Comparison of ENCODE assay signal across 22 mouse cellular contexts in the genomic region with DNA sequence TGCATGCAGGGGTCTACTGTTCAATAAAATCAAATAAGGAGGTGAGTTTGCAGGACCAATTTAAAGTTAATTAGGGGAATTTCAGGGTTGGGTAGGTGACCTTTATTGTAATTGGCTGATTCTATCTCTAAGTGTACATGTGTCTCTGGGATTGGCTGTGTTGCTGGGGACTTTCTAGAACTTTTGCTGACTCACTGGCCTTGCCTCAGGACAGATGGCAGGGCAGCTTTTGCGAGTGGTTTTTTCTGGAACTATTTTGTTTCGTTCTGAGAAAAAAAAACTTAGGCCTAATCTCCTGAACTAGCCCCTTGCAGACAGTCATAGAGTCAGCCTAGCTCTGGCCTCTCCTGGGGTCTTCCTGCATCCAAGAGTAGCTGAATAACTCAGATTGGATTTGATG.
DNase-seq lines count a peak whose midpoint lies in the region; ATAC-seq and TF ChIP-seq lines count a peak whose summit lies in the region.
"Had no signal": no experiment of that assay in that cellular context is flagged by ENCODE, and none has a peak within 500 bp of the region (broad histone marks: within the 10 kb centered on the region; RNA-seq: fewer than 3 reads in every experiment).

No protein-coding gene starts in this region.

- in situ Hi-C loops in CH12.LX (cut with MboI; ENCODE audit: low pct_ligation_motif_present, low pct_unique_long_range_greater_than_20kb, low sequenced_read_pairs): no loop called here

- no peaks in the 10 kb centered on the region for H3K27me3 ChIP-seq in CH12.LX (replicated peaks)
- H3K27me3 ChIP-seq: embryonic facial prominence, embryonic 13.5 days; embryonic facial prominence, embryonic 15.5 days; forebrain, embryonic 12.5 days had no signal

- peak; percentile 78 for DNase-seq in 3T3-L1 (ENCODE audit: low read depth, low spot score)
- peak; percentile 39 for DNase-seq in CH12.LX (ENCODE audit: extremely low read depth)
- DNase-seq in Muller cell, postnatal 12 days (ENCODE audit: inconsistent ontology term): peak; percentile 2
- no peak for DNase-seq in adrenal gland, adult 2 months
- DNase-seq in adrenal gland, adult (ENCODE audit: inconsistent age in 2 of 2, low spot score in 1 of 2): no peak
- DNase-seq: adrenal gland, adult 8-10 months; adrenal gland, postnatal 14 days; adrenal gland, postnatal 36 days; B cell, adult 2 months; cerebellum, adult 11-12 months; cerebellum, adult 2 months; cerebellum, adult 9-10 months; embryo, embryonic 11 days had no signal

- TF ChIP-seq POLR2A in CH12.LX (IDR thresholded peaks at IDR 0.05; ENCODE audit: low read depth, low read length): no peak

- no peak overlapping the region for H3K4me2 ChIP-seq in CH12.LX (ENCODE audit: insufficient read depth, low read depth, poor library complexity, severe bottlenecking)
- H3K4me2 ChIP-seq: embryonic facial prominence, embryonic 13.5 days; embryonic facial prominence, embryonic 15.5 days; forebrain, embryonic 12.5 days had no signal

- peaks cover 0 to 12% of the 10 kb centered on the region in 2 experiments; a peak in 1 of 4 replicates for H3K4me1 ChIP-seq in CH12.LX (ENCODE audit: control insufficient read depth in 1 of 2, insufficient read depth in 2 of 2)
- H3K4me1 ChIP-seq: embryonic facial prominence, embryonic 13.5 days; embryonic facial prominence, embryonic 15.5 days; forebrain, embryonic 10.5 days; forebrain, embryonic 12.5 days had no signal

- no peaks in the 10 kb centered on the region for H3K36me3 ChIP-seq in CH12.LX (replicated peaks in 1 of 2; ENCODE audit: control insufficient read depth in 1 of 2, insufficient read depth in 1 of 2, low read length in 1 of 2)
- H3K36me3 ChIP-seq: embryonic facial prominence, embryonic 13.5 days; embryonic facial prominence, embryonic 15.5 days; forebrain, embryonic 10.5 days; forebrain, embryonic 12.5 days had no signal

- TF ChIP-seq RAD21 in CH12.LX (IDR thresholded peaks at IDR 0.05; ENCODE audit: low read depth, low read length): no peak

- no peak overlapping the region for H3K9ac ChIP-seq in CH12.LX (ENCODE audit: insufficient read depth, low read depth)
- H3K9ac ChIP-seq: embryonic facial prominence, embryonic 13.5 days; embryonic facial prominence, embryonic 15.5 days; forebrain, embryonic 12.5 days had no signal

- H3K4me3 ChIP-seq in CH12.LX (replicated peaks in 1 of 3; ENCODE audit: low read depth in 2 of 3, low read length in 2 of 3, poor library complexity in 1 of 3): no peak overlapping the region
- H3K4me3 ChIP-seq: embryonic facial prominence, embryonic 13.5 days; embryonic facial prominence, embryonic 15.5 days; erythroblast, embryonic 14.5 days; forebrain, embryonic 10.5 days; forebrain, embryonic 12.5 days had no signal

- dilution Hi-C loops in CH12.LX (cut with MboI; ENCODE audit: extremely low pct_ligation_motif_present, extremely low pct_unique_long_range_greater_than_20kb, low sequenced_read_pairs): no loop called here

- TF ChIP-seq CTCF in CH12.LX (conservative IDR thresholded peaks at IDR 0.05 in 1 of 2, IDR thresholded peaks at IDR 0.05 in 1 of 2; ENCODE audit: low read depth in 2 of 2, low read length in 2 of 2): no peak

- no peak for TF ChIP-seq EP300 in CH12.LX (IDR thresholded peaks at IDR 0.05; ENCODE audit: low read length)

- no peaks in the 10 kb centered on the region for H3K79me2 ChIP-seq in CH12.LX (replicated peaks; ENCODE audit: control insufficient read depth, extremely low read depth, insufficient read depth, poor library complexity, severe bottlenecking)

- ATAC-seq in frontal cortex, adult (ENCODE audit: low TSS enrichment): no peak
- ATAC-seq: CD4-positive, CD25-positive, alpha-beta regulatory T cell, adult 4 months; forebrain, embryonic 14.5 days; forebrain, embryonic 16.5 days had no signal

- no peaks in the 10 kb centered on the region for H3K9me3 ChIP-seq in CH12.LX (replicated peaks; ENCODE audit: low read length)
- H3K9me3 ChIP-seq: embryonic facial prominence, embryonic 13.5 days; embryonic facial prominence, embryonic 15.5 days; forebrain, embryonic 10.5 days; forebrain, embryonic 12.5 days had no signal

- no peak overlapping the region for H3K27ac ChIP-seq in CH12.LX (ENCODE audit: insufficient read depth, low read depth)
- H3K27ac ChIP-seq: embryonic facial prominence, embryonic 13.5 days; embryonic facial prominence, embryonic 15.5 days; forebrain, embryonic 10.5 days; forebrain, embryonic 12.5 days had no signal

TF ChIP-seq in CH12.LX, 34 proteins besides CTCF, POLR2A, EP300 and RAD21:
- TF ChIP-seq MXI1 (IDR thresholded peaks at IDR 0.05; ENCODE audit: low read depth, low read length) (no peak), USF2 (conservative IDR thresholded peaks at IDR 0.05; ENCODE audit: low read depth, low read length) (no peak), ZKSCAN1 (IDR thresholded peaks at IDR 0.05; ENCODE audit: borderline replicate concordance, low read depth, low read length) (no peak), JUN (IDR thresholded peaks at IDR 0.05; ENCODE audit: insufficient read depth, low read depth, low read length) (no peak), ZMIZ1 (IDR thresholded peaks at IDR 0.05; ENCODE audit: low read depth, low read length) (no peak)

Comparison
In these comparisons a context has a peak if more than half of its experiments do, and no peak if none do; other contexts are left out.
1. DNase-seq: peak in 3T3-L1 (single experiment), CH12.LX (single experiment) and Muller cell, postnatal 12 days (single experiment); none in adrenal gland, adult 2 months (single experiment) and adrenal gland, adult (0 of 2).